Mouse (Mus musculus) retina, postnatal 1 day (tissue): ENCODE measurements around the gene Gstm2.
"Not testable (repeated sequence)": the region's sequence is repeated elsewhere in the genome, so short reads cannot be mapped to it uniquely, and the experiment has no call there.

Experiments used
- DNase-seq: peaks from one replicate; pipeline ENCODE4 v3.0.0-alpha.2; 2012

Gstm2 gene

GRCm38 (mm10) chr3:107995974-107996373 is 9.7 kb upstream of the Gstm2 start:
- not testable (repeated sequence) for DNase-seq

GRCm38 (mm10) chr3:107985141-107985540 is 1.1 kb downstream of the Gstm2 start:
- not testable (repeated sequence) for DNase-seq

GRCm38 (mm10) chr3:107984471-107984870 is 1.8 kb downstream of the Gstm2 start:
- DNase-seq: no peak

DNA sequence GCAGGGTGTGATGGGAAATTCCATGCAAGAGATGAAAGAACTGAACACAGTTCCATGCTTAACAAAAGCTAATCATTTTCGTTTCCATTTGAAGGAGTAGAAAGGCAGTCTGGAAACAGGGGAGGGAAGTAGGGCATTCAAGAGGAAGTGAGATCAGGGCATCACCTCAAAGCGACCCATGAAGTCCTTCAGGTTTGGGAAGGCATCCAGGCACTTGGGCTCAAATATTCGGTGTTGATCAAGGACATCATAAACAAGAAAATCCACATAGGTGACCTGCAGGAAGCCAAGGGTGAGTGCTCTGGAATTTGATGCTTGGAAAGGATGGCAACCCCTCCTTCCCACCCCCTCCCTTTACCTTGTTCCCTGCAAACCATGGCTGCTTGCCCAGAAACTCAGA is 2.5 kb downstream of the Gstm2 start:
- DNase-seq: no peak

DNA sequence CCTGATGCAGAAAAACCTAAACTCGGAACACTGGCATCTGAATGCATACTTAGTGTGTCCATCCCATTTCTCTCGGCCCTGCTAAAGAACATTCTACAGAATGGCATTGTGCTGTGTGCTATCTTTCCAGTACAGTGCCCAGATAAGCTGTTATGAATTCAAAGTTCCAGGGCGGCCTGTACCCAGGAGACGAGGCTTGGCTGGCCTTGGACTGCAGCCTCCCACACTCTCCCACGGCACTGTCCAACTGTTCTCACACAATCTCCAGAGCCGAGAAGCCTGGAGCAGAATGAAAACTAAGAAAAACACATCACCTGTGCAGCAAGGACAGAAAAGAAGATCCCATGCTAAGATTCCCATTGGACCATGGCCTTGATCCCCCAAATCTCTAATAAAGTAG is 3.5 kb downstream of the Gstm2 start:
- DNase-seq: no peak

- DNase-seq: peak; percentile 30
Measured at GRCm38 (mm10) chr3:107981261-107981660, 5.0 kb downstream of the Gstm2 start.

DNA sequence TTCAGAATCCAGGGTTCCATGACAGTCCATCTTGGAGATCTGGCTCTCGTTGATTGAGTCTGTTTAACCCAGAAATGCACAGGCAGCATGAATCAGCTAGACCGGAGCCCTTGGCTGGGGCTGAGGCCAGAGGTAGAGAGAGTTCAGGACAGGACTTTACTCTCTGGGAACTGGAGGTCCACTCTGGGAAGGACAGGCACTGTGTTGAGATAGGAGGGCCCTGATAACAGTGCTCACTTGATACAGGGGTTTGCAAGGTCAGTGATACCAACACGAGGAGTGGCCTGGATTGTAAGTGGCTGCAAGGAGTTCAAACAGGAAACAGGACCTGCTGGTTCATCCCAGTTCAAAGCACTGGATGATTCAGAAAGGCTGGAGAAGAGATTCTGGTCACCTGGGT is 8.6 kb downstream of the Gstm2 start:
- DNase-seq: no peak

- no peak for DNase-seq
Measured at GRCm38 (mm10) chr3:107974237-107974636, 12.0 kb downstream of the Gstm2 start.

DNA sequence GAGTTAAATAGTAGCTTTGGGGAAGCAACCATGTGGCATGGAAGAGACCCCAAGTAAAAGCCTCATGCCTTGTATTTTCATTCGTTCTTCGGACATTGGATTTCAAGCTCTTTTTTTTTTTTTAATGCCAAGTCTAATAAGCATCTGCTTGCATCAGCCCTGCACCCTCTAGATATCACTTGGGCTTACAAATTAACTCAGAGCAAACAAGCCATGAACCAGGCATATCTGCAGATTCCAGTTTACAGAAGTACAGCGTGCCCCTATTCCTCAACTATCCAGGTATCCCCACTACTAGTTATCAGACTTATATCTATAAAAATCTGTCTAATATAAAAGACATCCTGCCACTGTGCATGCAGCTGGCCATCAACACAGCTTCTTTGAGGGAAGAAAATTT is 14.2 kb downstream of the Gstm2 start:
- no peak for DNase-seq

- DNase-seq: not testable (repeated sequence)
Measured at GRCm38 (mm10) chr3:107971101-107971500, 15.2 kb downstream of the Gstm2 start.

GRCm38 (mm10) chr3:107968724-107969395 is 17.4 kb downstream of the Gstm2 start, which contains the start of gene Gstm3:
Gene Gstm3 (minus strand): TSS chr3:107969283.
- DNase-seq: no peak

DNA sequence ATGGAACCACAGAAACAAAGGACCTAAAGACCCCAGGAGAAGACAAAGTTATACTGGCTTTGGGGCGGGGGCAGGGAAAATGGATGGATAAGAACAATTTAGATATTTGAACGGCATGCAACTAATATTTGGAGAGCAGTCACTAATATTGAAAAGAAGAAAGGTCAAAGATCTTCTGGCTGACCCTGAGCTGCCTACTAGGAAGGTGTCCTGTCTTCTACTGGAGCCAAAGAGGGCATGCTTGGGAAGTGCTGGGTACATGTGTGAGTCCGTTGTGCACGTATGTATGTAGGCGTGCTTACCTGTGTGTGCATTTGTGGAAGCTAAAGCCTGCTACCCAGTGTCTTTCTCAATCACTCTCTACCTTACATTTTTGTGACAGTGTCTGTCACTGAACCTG is 19.6 kb downstream of the Gstm2 start:
- no peak for DNase-seq

DNA sequence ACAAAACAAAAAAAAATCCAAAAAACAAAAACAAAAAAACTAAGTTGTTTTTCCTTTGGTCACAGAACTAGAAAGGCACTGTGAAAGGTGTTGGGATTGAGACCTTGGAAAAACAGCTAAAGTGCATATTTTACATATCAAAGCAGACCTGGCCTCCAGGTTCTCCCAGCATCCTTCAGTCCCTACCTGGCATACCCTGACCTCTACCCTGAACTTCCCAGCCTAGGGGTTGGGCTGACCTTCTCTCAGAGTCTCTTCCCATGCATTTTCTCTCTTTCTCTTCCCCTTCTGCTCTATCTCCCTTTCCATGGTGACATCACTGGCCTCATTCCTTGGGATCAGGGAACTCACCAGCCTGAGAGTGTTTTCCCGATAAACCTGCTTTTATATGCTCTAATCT is 20.7 kb downstream of the Gstm2 start:
- no peak for DNase-seq

DNA sequence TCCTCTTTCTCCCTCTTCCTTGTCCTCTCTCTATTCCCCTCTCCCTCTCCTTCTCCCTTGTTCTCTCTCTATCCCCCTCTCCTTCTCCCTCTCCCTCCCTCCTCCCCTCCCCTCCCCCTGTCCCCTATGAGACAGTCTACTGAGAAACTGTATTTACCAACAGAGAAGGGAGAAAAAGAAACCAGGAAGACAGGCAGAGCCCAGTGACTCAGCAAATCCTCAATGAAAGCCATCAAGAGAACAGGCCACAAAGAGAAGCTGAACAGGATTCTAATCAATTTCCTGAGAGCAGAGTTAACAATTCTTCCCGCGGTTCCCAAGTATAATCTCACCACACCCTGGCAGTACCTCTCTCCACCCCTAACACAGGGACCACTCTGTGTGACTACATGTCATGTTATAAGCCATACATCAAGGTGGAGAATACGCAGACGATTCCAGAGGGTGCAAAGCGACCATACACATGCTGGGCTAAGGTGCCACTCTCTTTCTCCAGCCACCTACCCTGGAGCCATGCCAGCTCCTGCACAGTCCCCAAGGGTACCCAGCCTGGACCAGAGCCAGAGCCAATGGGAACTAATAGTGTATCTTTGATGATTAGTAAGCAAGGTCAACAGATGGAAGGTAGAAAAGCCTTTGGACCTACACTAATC is 21.5 kb downstream of the Gstm2 start:
- no peak for DNase-seq

- DNase-seq: no peak
Measured at GRCm38 (mm10) chr3:107964026-107964425, 22.2 kb downstream of the Gstm2 start.

- DNase-seq: not testable (repeated sequence)
Measured at GRCm38 (mm10) chr3:107955260-107955659, 31.0 kb downstream of the Gstm2 start.

GRCm38 (mm10) chr3:107953906-107954305 is 32.3 kb downstream of the Gstm2 start:
- no peak for DNase-seq

DNA sequence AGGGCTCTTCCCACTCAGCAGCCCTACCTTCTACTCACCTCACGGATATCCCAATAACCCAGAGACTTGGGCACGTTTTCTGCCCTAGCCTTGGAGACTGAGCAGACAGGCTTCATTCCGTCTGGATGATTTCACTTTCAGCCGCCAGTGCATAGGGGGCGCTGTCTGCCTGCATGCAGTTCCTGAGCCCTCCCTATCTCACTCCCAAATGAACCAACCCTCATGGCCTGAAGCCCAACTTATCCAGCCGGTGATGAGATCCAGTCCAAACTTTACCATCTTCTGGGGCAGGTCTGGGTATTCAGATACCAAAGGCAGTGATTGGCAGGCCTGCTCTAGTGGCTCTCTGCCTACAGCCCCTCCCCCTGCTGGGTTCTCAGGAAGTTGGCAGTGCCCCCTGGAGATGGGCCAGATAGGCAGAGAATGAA is 32.9 kb downstream of the Gstm2 start:
- DNase-seq: peak; percentile 69

- no peak for DNase-seq
Measured at GRCm38 (mm10) chr3:107950531-107950930, 35.7 kb downstream of the Gstm2 start.

GRCm38 (mm10) chr3:107949461-107949860 is 36.8 kb downstream of the Gstm2 start:
- not testable (repeated sequence) for DNase-seq

DNA sequence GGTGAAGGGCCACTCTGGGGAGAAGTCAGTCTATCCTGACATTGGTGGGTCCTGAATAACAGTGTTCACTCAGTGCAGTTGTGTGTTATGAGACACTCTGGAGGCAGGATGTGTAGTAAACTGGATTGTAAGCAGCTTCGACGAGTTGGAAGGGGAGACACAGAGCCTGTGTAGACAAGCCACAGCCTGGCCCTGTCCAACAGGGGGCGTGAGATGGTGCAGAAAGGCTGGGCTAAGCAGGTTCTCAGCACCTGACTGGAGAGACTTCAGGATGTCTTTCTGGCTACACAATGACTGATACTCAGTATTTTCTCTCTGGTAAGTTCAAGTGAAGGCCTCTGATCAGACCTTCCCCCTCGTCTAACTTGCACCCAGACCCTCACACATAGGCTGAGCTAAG is 40.5 kb downstream of the Gstm2 start:
- no peak for DNase-seq

DNA sequence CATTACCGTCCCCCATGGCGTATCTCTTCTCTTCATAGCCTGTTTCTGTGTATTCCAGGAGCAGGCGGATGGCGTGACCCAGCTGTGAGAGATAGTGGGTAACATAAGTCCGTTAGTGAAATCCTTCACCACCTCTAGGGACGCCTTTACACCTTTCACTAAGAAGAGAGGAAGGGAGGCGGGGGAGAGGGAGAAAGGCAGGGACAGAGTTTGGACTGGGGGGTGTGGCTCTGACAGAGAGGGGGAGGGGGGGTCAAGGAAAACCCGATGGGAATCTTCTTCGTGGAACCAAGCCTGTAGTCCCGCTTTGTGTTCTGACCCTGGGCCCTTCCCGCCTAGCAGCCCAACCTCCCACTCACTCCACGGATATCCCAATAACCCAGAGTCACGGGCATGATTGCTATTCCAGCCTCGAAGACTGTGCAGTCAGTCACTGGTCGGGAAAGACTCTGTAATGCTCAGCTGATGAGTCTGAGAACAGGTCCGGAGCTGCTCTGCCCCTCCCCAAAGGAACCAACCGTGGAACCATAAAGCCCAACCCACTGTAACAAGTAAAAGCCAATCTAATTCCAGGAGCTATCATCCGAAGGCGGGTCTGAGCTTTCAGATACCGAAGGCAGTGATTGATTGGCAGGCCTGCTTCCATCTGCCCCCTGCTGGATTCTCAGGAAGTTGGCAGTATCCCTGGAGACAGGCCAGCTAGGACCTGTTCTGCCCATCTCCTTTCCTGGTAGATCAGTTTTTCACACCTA is 42.8 kb downstream of the Gstm2 start, which contains the start of gene Gstm6:
Gstm6 (minus strand) TSS at position 511 of the 752 bp plus-strand sequence.
- DNase-seq: peak; percentile 85

DNA sequence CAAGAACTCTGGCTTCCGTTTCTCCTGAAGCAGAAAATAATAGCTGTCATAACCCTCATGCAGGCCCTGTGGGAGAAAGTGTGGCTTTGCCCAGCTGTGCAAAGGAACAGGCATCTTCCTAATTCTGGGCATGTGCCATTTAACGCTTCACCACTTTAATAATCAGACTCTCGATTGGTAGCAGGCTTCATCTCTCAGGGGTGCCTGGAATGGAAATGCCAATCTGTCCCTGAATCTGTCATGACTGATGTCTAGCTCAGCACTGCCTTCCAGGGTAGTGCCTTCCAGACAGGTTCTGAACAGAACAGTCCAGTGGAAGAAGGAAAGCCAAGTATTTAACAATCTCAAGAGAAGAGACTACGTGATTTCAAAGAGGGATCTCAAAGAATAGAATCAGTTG is 45.0 kb downstream of the Gstm2 start:
- DNase-seq: peak; percentile 45

DNA sequence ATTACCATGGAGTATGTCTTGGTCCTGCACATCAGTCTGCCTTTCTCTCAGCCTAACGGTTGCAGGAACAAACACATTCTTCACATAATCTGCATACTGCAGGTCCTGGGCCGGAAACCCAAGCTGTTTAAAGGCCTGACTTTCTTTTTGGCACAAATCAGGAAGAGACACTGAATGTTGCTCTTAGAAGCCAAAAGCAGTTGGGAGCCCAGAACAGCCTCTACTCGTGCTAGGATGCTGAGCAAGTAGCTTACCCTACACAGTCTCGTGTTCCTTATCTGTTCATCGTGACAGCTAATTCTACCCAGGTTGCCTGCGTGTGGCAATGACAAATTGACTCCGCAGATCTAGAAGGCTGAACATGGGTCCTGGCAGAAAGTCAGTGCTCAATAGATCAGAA is 45.7 kb downstream of the Gstm2 start:
- DNase-seq: no peak
